Mouse (Mus musculus) spleen, postnatal 36 days (tissue): Measurements from ENCODE around the gene Olfr1404.
"Not testable (repeated sequence)": the region's sequence is repeated elsewhere in the genome, so short reads cannot be mapped to it uniquely, and the experiment has no call there.

Experiments
- DNase-seq, 2 experiments: peaks; one replicate each; pipeline ENCODE4 v3.0.0; 2022; ENCODE audit warnings: low spot score in 2 of 2, mixed read lengths in 1 of 2

Gene Olfr1404

DNA sequence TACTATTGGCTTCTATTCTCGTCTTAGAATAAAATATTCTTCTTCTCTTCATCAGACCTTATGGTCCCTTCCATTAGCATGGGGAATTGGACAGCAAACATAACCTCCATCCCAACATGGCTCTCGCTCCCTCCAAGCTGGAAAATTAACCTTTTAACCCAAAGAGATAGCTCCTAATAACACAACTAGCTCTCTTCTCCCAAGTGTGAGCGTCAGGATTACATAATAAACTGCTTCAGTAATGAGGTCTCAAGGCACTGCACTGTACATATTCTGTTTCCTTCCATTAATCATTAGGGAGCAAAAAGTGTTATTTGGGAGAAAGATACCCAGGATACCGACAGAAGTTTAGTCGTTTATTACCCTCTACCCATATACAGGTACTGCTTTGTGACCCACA lies at the start of gene Olfr1404:
Gene Olfr1404, plus strand, starts transcription at position 301 of the 400 bp plus-strand sequence.
- no peak for DNase-seq

DNA sequence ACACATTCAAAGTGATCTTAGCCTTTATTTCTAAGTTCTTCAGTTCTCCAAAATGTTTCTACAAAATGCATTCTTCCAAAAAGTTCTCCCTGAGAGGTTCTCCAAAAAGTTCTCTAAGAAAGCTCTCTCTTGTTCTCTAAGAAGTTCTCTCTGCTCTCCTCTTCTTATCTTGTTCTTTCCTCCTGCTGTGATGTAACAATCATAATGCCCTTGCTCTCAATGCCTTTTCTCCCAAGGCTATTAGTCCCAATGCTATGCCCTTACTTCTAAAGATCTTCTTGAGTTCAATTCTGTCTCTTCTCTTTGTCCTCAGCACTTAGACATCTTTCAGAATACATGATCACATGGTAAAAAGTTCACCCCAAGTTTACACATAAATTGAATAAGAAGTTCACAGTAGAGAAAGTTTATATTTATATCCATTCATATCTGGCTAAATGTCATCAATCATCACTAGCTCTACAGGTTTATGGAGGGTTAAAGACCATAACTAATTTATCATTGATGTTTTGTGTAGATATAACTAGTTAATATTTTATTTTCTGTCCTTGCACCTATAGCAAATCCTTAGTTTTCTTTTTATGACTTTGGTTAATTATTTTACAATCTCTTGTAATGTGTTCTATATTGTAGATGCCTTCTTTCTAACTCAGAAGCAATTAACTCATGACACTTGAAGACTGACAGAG lies 37.9 kb upstream of the Olfr1404 start:
- DNase-seq = no peak

DNA sequence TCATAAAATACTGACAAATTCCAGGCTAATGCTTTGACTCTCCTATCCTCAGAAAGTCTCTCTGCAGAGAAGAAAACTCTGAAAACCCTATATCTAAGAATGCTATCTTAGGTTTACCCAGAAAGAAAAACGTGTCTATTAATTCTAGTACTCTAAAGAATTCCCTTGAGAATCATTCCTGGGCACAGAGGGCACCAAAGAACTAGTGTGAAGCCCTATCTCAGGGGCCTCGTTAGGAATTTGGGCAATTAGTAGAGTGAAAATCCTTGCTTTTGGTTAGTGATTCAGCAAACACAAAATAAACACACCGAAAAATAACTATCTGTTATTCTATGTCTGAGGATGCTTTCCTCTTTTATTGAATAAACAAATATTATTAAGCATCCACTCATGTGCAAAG lies 21.7 kb upstream of the Olfr1404 start, which contains the start of gene Olfr1406:
Gene Olfr1406, minus strand, starts transcription at position 101 of the 400 bp plus-strand sequence.
- DNase-seq = no peak

DNA sequence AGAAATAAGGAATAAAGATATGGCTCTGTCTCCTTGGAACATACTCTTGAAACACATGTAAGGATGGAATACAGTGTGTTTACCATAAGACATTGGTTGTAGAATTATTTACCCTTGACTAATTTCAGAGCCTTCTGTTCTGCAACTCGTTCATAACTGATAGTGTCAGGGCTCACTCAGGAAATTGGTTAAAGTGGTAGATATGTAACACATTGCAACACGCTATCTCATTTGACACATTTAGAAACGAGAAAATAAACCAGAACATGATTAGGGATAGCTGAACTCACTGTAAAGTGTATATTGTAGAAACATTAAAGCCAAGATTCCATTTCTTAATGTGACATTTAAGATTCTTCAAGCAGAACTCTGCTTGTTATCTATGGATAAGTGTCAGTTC lies 20.1 kb upstream of the Olfr1404 start:
- DNase-seq = no peak

DNA sequence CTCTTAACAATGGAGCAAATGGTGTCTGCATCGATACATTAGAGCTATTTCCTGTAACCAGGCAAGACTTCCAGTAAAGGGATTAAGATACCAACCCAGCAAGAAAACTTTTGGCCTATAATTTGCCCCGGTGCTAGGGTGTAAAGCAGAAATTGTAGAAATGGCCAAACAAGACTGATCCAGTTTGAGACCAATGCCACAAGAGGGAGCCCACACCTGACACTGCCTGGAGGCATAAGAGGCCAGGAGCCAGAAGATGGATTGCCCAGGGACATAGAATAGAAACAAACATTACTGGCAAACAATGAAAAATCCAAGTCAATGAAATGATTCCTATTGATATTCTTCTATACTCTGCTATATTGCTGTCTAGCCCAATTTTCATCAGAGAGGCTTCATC lies 15.8 kb upstream of the Olfr1404 start:
- no peak for DNase-seq

DNA sequence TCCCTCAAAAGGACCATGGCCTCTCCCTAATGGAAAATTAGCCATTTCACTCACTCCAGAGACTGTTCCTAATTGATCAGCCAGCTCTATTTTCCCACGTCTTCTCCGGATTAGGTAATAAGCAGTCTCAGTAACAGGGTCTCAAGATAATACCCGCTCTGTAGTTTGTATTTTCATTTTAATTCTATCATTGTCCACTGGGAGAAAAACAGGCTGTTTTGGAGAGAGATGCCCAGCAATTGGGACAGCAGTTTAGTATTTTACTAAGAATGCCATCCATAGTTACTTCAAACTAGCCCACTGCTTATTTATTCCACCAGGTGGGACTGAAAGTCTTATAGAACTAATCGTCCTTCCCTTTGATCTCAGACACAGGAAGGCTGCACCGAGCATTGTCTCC lies 14.7 kb upstream of the Olfr1404 start, which contains the start of gene Olfr218:
Gene Olfr218, plus strand, starts transcription at position 301 of the 400 bp plus-strand sequence.
- DNase-seq = no peak

DNA sequence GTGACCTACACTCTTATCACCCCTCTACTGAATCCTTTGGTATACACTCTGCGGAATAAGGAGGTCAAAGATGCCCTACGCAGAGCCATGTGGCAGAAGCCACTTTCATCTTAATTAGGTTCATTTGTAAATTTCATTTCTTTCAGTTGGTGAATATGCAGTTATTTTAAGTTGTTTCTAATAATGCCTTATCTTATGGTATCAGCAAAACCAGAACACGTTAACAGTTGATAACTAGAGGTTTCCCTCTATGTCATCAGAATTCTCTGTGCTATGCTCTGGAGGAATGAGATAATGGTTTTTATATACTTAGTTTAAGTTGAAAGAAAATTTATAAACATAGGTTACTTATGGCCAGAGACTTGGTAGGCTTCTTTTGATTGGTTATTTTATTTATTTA lies 4.3 kb downstream of the Olfr1404 start:
- DNase-seq = no peak

DNA sequence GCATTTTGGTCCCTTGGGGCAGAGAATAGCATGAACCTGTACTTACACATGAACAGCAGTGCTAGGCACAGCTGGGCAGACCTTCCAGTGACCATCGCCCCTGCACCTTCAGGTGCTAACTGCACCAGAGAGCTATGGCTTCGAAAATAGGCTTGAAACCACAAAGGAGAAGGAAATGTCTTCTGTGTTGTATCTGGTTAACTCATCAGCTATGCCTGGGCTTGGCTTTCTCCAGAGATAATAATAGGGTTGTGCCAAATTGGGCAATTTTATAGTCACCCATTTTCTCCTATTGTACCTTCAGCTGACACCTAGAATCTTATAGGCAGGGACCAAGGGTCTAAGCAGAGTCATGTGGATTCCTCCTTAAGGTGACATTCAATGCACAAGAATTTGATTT lies 14.9 kb downstream of the Olfr1404 start, which contains the start of gene Fcer1a:
Gene Fcer1a, minus strand, starts transcription at position 134 of the 400 bp plus-strand sequence.
- no peak for DNase-seq

DNA sequence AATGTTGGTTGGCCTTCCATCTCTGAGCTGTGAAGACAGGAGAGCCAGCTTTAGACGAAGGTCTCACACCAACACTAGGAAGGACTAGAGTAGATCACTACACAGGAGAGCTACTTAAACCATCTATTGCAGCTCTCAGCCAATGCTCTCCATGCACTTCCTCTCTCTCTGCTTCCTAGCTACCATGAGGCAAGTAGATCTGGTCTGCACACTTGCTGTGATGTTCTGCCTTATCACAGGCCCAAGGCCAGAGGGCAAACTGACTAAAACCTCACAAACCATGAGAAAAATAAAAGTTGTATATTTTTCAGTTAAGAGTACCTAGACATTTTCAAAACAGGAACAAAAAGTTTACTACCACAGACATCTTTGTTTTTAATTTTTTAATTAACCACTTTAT lies 24.8 kb downstream of the Olfr1404 start:
- not testable (repeated sequence) for DNase-seq

DNA sequence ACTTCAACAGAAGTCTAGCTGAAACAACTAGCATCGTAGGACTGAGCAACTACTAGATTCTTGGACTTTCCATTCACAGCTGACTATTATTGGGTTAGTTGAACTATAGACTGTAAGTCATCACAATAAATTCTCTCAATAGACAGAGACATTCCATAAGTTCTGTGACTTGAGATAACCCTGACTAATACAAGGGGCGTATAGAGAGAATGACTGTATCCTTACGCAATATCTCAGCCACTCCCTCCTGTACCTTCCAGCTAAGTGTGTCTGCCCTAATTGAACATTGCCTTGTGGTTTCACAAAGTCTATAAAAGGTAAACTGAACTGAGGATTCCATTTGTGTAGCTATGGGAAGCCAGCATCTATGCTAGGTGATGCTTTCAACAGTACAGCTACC lies 37.7 kb downstream of the Olfr1404 start:
- DNase-seq = no peak

DNA sequence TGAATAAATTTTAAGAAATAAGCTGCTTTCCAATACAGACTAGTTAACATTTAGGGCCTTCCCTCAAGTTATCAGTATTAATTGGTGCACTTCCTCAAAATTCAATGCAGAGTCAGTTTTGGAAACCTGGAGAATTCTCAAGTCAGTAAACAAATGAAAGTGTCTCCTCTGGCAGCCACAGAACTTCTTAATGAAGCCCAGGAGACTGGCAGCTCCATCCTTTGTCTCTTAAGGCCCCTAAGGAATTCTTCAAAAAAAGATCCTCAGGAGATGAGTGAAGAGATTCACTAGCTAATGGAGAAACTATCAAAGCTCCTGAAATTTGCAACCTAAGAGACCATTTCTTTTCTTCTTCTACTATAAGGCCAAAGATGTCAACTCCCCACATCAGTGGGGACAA lies 53.5 kb downstream of the Olfr1404 start, which contains the start of gene Olfr418:
Gene Olfr418, plus strand, starts transcription at position 301 of the 400 bp plus-strand sequence.
- DNase-seq = no peak
